Mouse (Mus musculus) granulocyte monocyte progenitor cell, adult 5-6 weeks (primary cell): ENCODE results near the gene Phf21b. TPM values are rescaled to one million over a fixed set of nuclear protein-coding genes. Genes with fewer than 3 reads are reported as not detected.

Source experiments
- ATAC-seq: replicated peaks from 2 replicates; pipeline ENCODE4 v1.8.0; 2016; ENCODE audit warnings: mild to moderate bottlenecking, moderate TSS enrichment, inconsistent platforms; ENCODE audit not compliant: poor library complexity, severe bottlenecking
- total RNA-seq, 2 experiments: library from RNA; stranded (forward) in 1 of 2; stranded (reverse) in 1 of 2; fragments of 200-712, 200-1000 nt in 1 of 2; fragments of >200 nt in 1 of 2; fragmentation: Nextera tagmentation in 1 of 2; gene quantifications; 2 replicates each; pipeline ENCODE4 v1.2.3; 2014 to 2017

Phf21b gene
- total RNA-seq, 2 experiments from 2014 or later: 2.5 TPM; not detected in 1

- no peak for ATAC-seq
Observed at GRCm38 (mm10) chr15:84736346-84736993, 119.4 kb downstream of the Phf21b start.

Other genes with a start within 250 kb of the Phf21b start
- 16.4 and 16.9 TPM in 2 replicates for gene Prr5, start 186.4 kb downstream of the Phf21b start, total RNA-seq (2014; fragmentation: Nextera tagmentation)
- gene Prr5, start 186.4 kb downstream of the Phf21b start, total RNA-seq (2017): 3.9 and 4.9 TPM in 2 replicates
- not detected in 2 replicates for gene Arhgap8, start 136.0 kb downstream of the Phf21b start, total RNA-seq (2014; fragmentation: Nextera tagmentation)
- gene Arhgap8, start 136.0 kb downstream of the Phf21b start, total RNA-seq (2017): not detected in 2 replicates
- gene Gm29666, start 64.0 kb upstream of the Phf21b start, total RNA-seq (2014; fragmentation: Nextera tagmentation): 0.54 and 1.0 TPM in 2 replicates
- gene Gm29666, start 64.0 kb upstream of the Phf21b start, total RNA-seq (2017): 0.15 and 0.17 TPM in 2 replicates
- gene Nup50, start 67.4 kb upstream of the Phf21b start, total RNA-seq (2014; fragmentation: Nextera tagmentation): 45.8 and 48.1 TPM in 2 replicates
- gene Nup50, start 67.4 kb upstream of the Phf21b start, total RNA-seq (2017): 77.6 and 80.8 TPM in 2 replicates
- gene 5031439G07Rik, start 132.5 kb upstream of the Phf21b start, total RNA-seq (2014; fragmentation: Nextera tagmentation): 14.1 and 20.8 TPM in 2 replicates
- 12.2 and 14.2 TPM in 2 replicates for gene 5031439G07Rik, start 132.5 kb upstream of the Phf21b start, total RNA-seq (2017)
- gene Upk3a, start 161.1 kb upstream of the Phf21b start, total RNA-seq (2014; fragmentation: Nextera tagmentation): not detected in 2 replicates
- gene Upk3a, start 161.1 kb upstream of the Phf21b start, total RNA-seq (2017): not detected in 2 replicates
- gene Fam118a, start 172.9 kb upstream of the Phf21b start, total RNA-seq (2014; fragmentation: Nextera tagmentation): 4.6 and 8.7 TPM in 2 replicates
- 12.9 and 14.8 TPM in 2 replicates for gene Fam118a, start 172.9 kb upstream of the Phf21b start, total RNA-seq (2017)